Mouse (Mus musculus) heart, postnatal 36 days (tissue): ENCODE measurements around the gene Gm6904. TPM values are rescaled to one million over a fixed set of nuclear protein-coding genes. Genes with fewer than 3 reads are reported as not detected.

Experiments
- total RNA-seq, 2 experiments: library from RNA; stranded (reverse); gene quantifications; 2 replicates each; pipeline ENCODE4 v1.2.3; 2021

Gm6904 gene
- total RNA-seq, 2 experiments from 2014 or later: not detected

Other genes starting within 250 kb of the Gm6904 start
- not detected for gene 1700129C05Rik, start 117.3 kb downstream of the Gm6904 start, total RNA-seq
- not detected for gene Gm5142, start 81.5 kb downstream of the Gm6904 start, total RNA-seq
- 10 to 100 TPM in 1 of 2 experiments, 1 to 10 TPM in 1; 9.2 to 14.0 TPM for gene Rcbtb1, start 59.0 kb downstream of the Gm6904 start, total RNA-seq
- gene Phf11a, start 37.3 kb upstream of the Gm6904 start, total RNA-seq: under 1 TPM; 0.22 to 0.27 TPM
- gene Phf11b, start 81.1 kb upstream of the Gm6904 start, total RNA-seq: 1 to 10 TPM in 1 of 2 experiments, under 1 TPM in 1; 0.64 to 1.6 TPM
- gene Phf11d, start 105.3 kb upstream of the Gm6904 start, total RNA-seq: 1 to 10 TPM; 5.7 to 9.5 TPM
- gene Phf11c, start 135.2 kb upstream of the Gm6904 start, total RNA-seq: under 1 TPM; 0.76 to 0.86 TPM
- gene Setdb2, start 180.7 kb upstream of the Gm6904 start, total RNA-seq: 10 to 100 TPM; 10.2 to 12.4 TPM
- gene Cab39l, start 180.8 kb upstream of the Gm6904 start, total RNA-seq: 10 to 100 TPM; 23.5 to 24.3 TPM